Mouse (Mus musculus) cerebellum, adult 2 months (tissue): ENCODE results near the gene Ankrd12.

Experiments used
- CTCF ChIP-seq: fragments of 200-500 bp; IDR thresholded peaks from 2 replicates; pipeline ENCODE4 v1.5.1; 2011; ENCODE audit warnings: low read depth, mild to moderate bottlenecking, control low read depth, low read length, moderate library complexity, borderline replicate concordance; ENCODE audit not compliant: insufficient read depth
- POLR2A ChIP-seq: fragments of 200-500 bp; IDR thresholded peaks from 2 replicates; pipeline ENCODE4 v1.6.1; 2011; ENCODE audit warnings: low read length, control low read depth, borderline replicate concordance; ENCODE audit not compliant: insufficient read depth

DNA sequence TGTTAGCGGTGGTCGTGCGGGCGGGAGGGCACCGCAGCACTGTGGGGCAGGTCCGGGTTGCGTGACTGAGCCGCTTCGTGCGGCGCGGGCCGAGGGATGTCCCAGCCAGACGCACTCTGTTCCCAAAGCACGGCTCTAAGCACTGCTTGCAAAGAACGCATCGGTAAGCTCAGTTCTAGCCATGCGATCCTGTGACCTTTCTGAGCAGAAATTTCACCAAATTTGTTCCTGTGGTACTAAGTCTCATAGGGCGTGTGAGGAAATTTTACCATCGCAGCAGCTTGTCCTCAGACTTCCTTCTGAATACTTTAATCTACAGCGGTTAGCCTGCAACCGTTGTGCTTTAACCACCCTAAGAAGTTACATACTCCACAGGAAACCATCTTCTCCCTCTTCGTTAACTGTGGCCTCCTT lies 555 bp upstream of the Ankrd12 start:
- TF ChIP-seq CTCF (no peak), POLR2A (no peak)
